Mouse (Mus musculus): ENCODE data around the gene Dab2ip. TPM values are rescaled to one million over a fixed set of nuclear protein-coding genes. Genes with fewer than 3 reads are reported as not detected.

The Dab2ip gene
- polyA plus RNA-seq, 1 experiment from 2014 or later = 33.2 TPM

DNA sequence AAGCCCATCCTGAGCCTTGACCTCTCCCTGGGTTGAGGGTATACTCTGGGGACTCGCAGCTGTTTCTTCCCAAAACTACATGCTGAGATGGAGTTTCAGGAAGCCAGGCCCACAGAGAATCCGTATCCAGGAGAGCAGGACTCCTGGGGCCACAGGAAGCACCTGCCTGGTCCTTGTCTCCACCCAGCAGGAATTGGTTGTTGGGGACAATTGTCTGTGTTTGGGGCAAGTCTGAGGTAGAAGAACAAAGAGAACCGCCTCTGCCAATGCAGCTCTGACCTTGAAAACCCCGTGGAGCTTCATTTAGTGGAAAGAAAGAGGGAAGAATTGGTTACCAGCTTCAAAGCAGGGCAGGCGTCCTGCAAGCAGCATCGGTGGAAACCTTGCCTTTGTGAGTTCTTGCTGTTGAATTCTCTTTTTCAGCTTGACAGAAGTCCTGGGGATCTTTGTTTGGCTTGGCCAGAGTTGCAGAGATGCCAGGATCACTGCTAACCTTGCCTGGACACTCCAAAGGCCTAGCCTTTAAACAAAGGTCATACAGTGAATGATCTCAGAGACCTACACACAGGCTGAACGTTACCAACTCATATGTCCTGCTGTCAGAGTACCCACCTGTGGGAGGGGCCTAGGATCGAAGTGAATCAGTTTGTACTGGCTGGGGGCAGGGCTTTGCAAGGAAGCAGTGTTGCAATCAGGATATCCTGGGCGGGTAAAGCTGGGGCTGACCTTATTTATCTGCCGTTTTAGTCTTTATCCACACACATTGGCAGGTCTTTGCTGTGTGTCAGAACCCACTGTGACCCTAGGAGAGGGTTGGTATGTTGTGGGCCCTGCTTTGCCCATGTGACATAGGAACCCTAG, 122.0 kb downstream of the Dab2ip start:
- H3K4me3 ChIP-seq (ENCODE audit: low read depth, low read length) = no peak overlapping the region
- H3K9ac ChIP-seq (ENCODE audit: low read depth, low read length) = no peak overlapping the region
- no peak overlapping the region; the same call in 1 of the 2 replicates for H3K27ac ChIP-seq (ENCODE audit: low read length)
- no peaks in the 10 kb centered on the region for H3K27me3 ChIP-seq (ENCODE audit: control insufficient read depth, insufficient read depth, low read depth, low read length)
- H3K36me3 ChIP-seq (ENCODE audit: control insufficient read depth, insufficient read depth, low read length) = no peaks in the 10 kb centered on the region
- no peak for ATAC-seq
- 22% methylated on average over 10 of the region's 10 CpGs for WGBS
- H3K4me1 ChIP-seq (ENCODE audit: control insufficient read depth, insufficient read depth, low read length) = peaks cover 73% of the 10 kb centered on the region
- no peak overlapping the region for H3K4me2 ChIP-seq (ENCODE audit: low read length)
- no peaks in the 10 kb centered on the region for H3K9me3 ChIP-seq (replicated peaks; ENCODE audit: control insufficient read depth, low read length, poor library complexity, severe bottlenecking)

DNA sequence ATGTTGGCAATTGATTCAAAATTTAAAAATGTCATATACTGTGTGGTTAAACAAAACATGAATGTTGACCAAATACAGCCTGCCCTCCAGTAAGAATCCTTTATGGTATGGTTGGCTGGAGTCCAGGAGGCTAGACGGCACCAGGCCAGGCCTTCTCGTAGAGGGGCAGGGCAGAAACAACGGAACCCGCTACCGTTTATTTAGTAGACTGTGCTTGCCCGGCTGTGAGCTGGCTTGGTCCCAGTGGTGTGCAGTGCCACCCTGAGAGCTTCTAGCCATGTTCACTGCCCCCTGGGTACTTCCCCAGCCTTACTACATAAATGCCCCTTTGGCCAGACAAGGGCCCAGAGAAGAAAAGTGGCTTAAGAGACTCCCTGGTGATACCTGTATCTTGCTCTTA, 122.8 kb downstream of the Dab2ip start:
- H3K36me3 ChIP-seq (ENCODE audit: control insufficient read depth, insufficient read depth, low read length) = no peaks in the 10 kb centered on the region
- peaks cover 75% of the 10 kb centered on the region for H3K4me1 ChIP-seq (ENCODE audit: control insufficient read depth, insufficient read depth, low read length)
- H3K27ac ChIP-seq (ENCODE audit: low read length) = peak overlapping the region; percentile 18; the same call in 1 of the 2 replicates
- H3K4me3 ChIP-seq (ENCODE audit: low read depth, low read length) = no peak overlapping the region
- no peaks in the 10 kb centered on the region for H3K27me3 ChIP-seq (ENCODE audit: control insufficient read depth, insufficient read depth, low read depth, low read length)
- no peaks in the 10 kb centered on the region for H3K9me3 ChIP-seq (replicated peaks; ENCODE audit: control insufficient read depth, low read length, poor library complexity, severe bottlenecking)
- no peak overlapping the region for H3K4me2 ChIP-seq (ENCODE audit: low read length)
- 0 out of 2 replicates have a peak overlapping the region, but pooled peaks have one; percentile 6 for H3K9ac ChIP-seq (ENCODE audit: low read depth, low read length)
- ATAC-seq = no peak
- WGBS = 51% methylated on average over 6 of the region's 6 CpGs

DNA sequence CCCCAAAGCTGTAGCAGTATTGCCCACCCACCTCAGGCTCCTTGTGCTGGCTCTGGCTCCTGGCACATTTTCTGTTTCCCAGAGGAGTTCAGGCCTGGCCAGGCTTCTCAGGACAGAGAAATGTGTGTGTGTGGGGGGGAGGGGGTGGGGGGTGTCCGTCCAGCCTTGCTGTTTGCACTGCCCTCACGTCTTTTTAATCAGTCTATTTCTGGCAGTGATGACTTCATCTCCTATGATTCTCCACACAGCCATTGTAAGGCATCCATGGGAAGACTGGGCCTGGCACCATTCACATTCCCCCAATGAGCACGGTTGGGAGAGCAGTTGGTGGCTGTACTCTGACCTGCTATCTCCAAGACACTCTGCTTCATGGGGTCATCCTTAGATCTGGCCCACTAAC, 125.9 kb downstream of the Dab2ip start:
- no peaks in the 10 kb centered on the region for H3K27me3 ChIP-seq (ENCODE audit: control insufficient read depth, insufficient read depth, low read depth, low read length)
- 24% methylated on average over 3 of the region's 3 CpGs for WGBS
- H3K4me2 ChIP-seq (ENCODE audit: low read length) = no peak overlapping the region
- H3K27ac ChIP-seq (ENCODE audit: low read length) = no peak overlapping the region; the same call in 1 of the 2 replicates
- H3K9me3 ChIP-seq (replicated peaks; ENCODE audit: control insufficient read depth, low read length, poor library complexity, severe bottlenecking) = no peaks in the 10 kb centered on the region
- no peak overlapping the region for H3K4me3 ChIP-seq (ENCODE audit: low read depth, low read length)
- no peak for ATAC-seq
- peaks cover 56% of the 10 kb centered on the region for H3K4me1 ChIP-seq (ENCODE audit: control insufficient read depth, insufficient read depth, low read length)
- H3K36me3 ChIP-seq (ENCODE audit: control insufficient read depth, insufficient read depth, low read length) = no peaks in the 10 kb centered on the region
- no peak overlapping the region for H3K9ac ChIP-seq (ENCODE audit: low read depth, low read length)

DNA sequence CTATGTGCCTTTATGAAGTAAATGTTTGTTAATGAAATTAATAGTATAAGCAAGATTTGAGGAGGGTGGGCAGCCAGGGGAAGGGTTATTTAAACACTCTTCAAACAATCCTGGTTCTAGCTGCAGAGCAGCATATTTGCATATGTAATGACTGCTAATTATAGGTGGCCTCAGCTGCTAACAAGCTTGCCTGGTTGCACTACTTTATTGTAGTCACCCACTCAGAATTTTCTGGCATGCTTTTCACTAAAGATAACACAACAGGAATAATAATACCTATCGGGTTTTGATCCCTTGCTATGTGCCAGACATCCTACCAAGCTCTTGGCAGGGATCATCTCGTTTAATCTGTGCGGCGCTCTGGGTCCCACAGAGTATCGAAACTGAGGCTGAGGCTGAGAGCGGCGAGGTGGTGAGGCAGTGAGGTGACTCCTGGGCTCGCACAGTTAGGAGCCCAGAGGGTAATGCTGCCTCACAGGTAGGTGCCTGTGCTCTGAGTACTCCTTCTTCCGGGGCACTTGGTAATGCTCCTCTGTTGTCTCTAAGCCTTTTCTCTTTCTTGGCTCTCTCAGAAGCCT, 126.8 kb downstream of the Dab2ip start:
- H3K9me3 ChIP-seq (replicated peaks; ENCODE audit: control insufficient read depth, low read length, poor library complexity, severe bottlenecking) = no peaks in the 10 kb centered on the region
- H3K36me3 ChIP-seq (ENCODE audit: control insufficient read depth, insufficient read depth, low read length) = no peaks in the 10 kb centered on the region
- 28% methylated on average over 9 of the region's 9 CpGs for WGBS
- no peak overlapping the region for H3K4me2 ChIP-seq (ENCODE audit: low read length)
- no peak overlapping the region for H3K9ac ChIP-seq (ENCODE audit: low read depth, low read length)
- H3K4me3 ChIP-seq (ENCODE audit: low read depth, low read length) = no peak overlapping the region
- H3K4me1 ChIP-seq (ENCODE audit: control insufficient read depth, insufficient read depth, low read length) = peaks cover 48% of the 10 kb centered on the region
- H3K27ac ChIP-seq (ENCODE audit: low read length) = no peak overlapping the region; the same call in 1 of the 2 replicates
- ATAC-seq = no peak
- no peaks in the 10 kb centered on the region for H3K27me3 ChIP-seq (ENCODE audit: control insufficient read depth, insufficient read depth, low read depth, low read length)

DNA sequence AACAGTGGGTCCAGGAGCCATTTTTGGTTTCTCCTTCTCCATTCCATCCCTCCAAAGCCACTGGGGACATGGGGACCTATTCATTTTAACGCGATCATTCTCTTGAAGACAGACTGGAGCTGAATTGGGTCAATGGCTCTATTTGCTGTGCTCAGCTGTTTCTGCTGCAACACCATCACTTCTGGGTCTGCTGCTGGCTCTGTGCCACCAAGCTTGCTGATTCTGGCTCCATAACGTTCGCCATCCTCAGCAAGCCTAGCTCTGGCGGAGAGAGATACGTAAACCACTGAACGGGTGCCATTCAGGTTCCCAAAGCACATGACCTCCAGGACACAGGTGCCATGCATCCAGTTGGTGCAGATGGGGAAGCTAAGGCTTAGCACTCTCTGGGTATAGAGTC, 128.0 kb downstream of the Dab2ip start:
- Histone ChIP-seq H3K27me3 (ENCODE audit: control insufficient read depth, insufficient read depth, low read depth, low read length) (no peaks in the 10 kb centered on the region), H3K9ac (ENCODE audit: low read depth, low read length) (no peak overlapping the region), H3K4me3 (ENCODE audit: low read depth, low read length) (no peak overlapping the region), H3K4me1 (ENCODE audit: control insufficient read depth, insufficient read depth, low read length) (peaks cover 48% of the 10 kb centered on the region), H3K36me3 (ENCODE audit: control insufficient read depth, insufficient read depth, low read length) (no peaks in the 10 kb centered on the region), H3K9me3 (replicated peaks; ENCODE audit: control insufficient read depth, low read length, poor library complexity, severe bottlenecking) (no peaks in the 10 kb centered on the region), H3K27ac (ENCODE audit: low read length) (no peak overlapping the region), H3K4me2 (ENCODE audit: low read length) (no peak overlapping the region)
- ATAC-seq = no peak
- WGBS = 72% methylated on average over 7 of the region's 7 CpGs

DNA sequence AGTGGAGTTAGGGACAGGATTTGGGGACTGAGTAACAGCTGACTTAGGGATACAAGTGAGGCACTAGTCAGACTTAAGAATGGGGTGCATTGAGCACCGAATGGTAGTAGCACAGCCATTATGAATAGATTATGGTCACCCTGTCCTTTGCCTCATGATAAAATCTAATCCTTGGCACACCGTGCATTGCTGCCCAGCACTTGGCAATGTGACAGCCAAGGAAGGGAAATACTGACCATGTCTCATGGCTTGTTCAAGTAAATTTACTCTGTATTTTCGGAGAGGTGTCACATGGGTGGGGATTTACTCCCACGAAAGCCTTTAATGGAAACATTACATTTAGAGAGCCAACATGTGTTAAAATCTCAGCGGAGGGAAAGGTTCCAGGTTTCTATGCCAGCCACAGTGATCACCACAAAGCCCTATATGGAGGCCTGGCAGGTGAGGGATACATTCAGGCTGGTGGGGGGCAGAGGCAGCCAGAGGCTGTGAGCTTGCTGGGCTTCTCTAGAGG, 129.5 kb downstream of the Dab2ip start:
- WGBS = 74% methylated on average over 5 of the region's 5 CpGs
- H3K4me1 ChIP-seq (ENCODE audit: control insufficient read depth, insufficient read depth, low read length) = peaks cover 52% of the 10 kb centered on the region
- H3K9me3 ChIP-seq (replicated peaks; ENCODE audit: control insufficient read depth, low read length, poor library complexity, severe bottlenecking) = no peaks in the 10 kb centered on the region
- H3K4me2 ChIP-seq (ENCODE audit: low read length) = no peak overlapping the region
- no peaks in the 10 kb centered on the region for H3K36me3 ChIP-seq (ENCODE audit: control insufficient read depth, insufficient read depth, low read length)
- H3K27ac ChIP-seq (ENCODE audit: low read length) = no peak overlapping the region
- H3K4me3 ChIP-seq (ENCODE audit: low read depth, low read length) = no peak overlapping the region
- no peak overlapping the region for H3K9ac ChIP-seq (ENCODE audit: low read depth, low read length)
- no peaks in the 10 kb centered on the region for H3K27me3 ChIP-seq (ENCODE audit: control insufficient read depth, insufficient read depth, low read depth, low read length)
- ATAC-seq = no peak

DNA sequence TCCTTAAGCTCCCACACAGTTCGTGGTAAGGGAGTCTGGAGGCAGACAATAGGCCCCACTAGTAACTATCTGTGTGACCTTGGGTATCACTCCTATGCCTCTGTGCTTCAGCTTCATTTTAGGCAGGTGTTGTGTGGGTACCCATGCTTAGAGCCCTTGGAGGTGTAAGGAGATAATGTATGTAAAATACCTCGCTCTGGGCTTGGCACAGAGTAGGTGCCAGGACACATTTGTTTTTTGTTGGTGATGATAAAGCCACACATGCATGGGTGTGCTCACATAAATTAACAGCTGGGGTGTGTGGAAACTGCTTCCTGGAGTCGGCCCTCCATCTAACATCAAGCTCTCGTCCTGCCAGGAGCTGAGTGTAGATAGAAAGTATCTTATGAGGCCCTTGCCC, 130.1 kb downstream of the Dab2ip start:
- H3K4me2 ChIP-seq (ENCODE audit: low read length) = no peak overlapping the region
- peaks cover 52% of the 10 kb centered on the region for H3K4me1 ChIP-seq (ENCODE audit: control insufficient read depth, insufficient read depth, low read length)
- no peak overlapping the region for H3K27ac ChIP-seq (ENCODE audit: low read length)
- WGBS = 77% methylated on average over 4 of the region's 4 CpGs
- ATAC-seq = no peak
- H3K9ac ChIP-seq (ENCODE audit: low read depth, low read length) = no peak overlapping the region
- no peaks in the 10 kb centered on the region for H3K36me3 ChIP-seq (ENCODE audit: control insufficient read depth, insufficient read depth, low read length)
- no peaks in the 10 kb centered on the region for H3K9me3 ChIP-seq (replicated peaks; ENCODE audit: control insufficient read depth, low read length, poor library complexity, severe bottlenecking)
- no peaks in the 10 kb centered on the region for H3K27me3 ChIP-seq (ENCODE audit: control insufficient read depth, insufficient read depth, low read depth, low read length)
- H3K4me3 ChIP-seq (ENCODE audit: low read depth, low read length) = no peak overlapping the region

DNA sequence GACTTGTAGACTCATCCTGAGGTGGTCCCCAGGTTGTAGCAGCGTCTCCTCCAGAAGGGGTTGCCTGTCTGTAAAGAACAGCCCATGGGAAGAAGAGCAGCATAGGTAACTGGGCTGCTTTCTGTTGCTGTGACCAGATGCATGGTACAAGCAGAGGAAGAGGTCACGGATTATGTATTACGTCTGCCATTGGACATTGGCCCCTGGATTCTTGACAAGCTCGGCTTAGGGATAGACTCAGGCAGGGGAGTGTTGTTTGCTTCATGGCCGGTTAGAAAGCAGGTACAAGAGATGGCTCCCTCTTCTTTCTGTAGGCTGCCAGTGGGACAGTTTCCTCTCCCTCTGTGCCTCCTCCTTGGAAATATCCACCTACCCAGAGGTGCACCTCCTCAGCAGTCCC, 130.5 kb downstream of the Dab2ip start:
- no peak for ATAC-seq
- 85% methylated on average over 5 of the region's 5 CpGs for WGBS
- peaks cover 52% of the 10 kb centered on the region for H3K4me1 ChIP-seq (ENCODE audit: control insufficient read depth, insufficient read depth, low read length)

DNA sequence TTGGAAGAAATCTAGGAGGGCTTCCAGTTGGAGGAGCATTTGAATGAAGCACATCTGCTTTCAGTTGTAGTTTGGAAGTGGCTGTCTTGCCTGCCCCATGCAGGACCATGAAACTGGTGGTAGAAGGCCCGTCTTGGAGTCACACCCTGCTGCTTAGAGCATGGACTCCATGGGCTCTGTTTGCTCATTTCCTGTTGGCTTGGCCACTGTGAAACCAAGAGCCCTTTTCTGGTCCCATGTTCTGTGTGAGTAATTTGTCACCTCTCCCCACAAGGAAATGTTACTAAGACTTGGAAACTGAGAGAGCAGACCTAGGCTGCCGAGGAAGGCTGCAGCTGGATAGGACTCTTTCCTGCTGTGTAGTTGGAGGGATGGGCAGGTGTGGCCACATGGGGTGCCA, 131.8 kb downstream of the Dab2ip start:
- no peak for ATAC-seq
- WGBS = 77% methylated on average over 2 of the region's 2 CpGs
- no peak overlapping the region for H3K4me3 ChIP-seq (ENCODE audit: low read depth, low read length)
- H3K4me1 ChIP-seq (ENCODE audit: control insufficient read depth, insufficient read depth, low read length) = peaks cover 47% of the 10 kb centered on the region
- no peak overlapping the region for H3K27ac ChIP-seq (ENCODE audit: low read length)
- H3K27me3 ChIP-seq (ENCODE audit: control insufficient read depth, insufficient read depth, low read depth, low read length) = no peaks in the 10 kb centered on the region
- no peaks in the 10 kb centered on the region for H3K36me3 ChIP-seq (ENCODE audit: control insufficient read depth, insufficient read depth, low read length)
- no peaks in the 10 kb centered on the region for H3K9me3 ChIP-seq (replicated peaks; ENCODE audit: control insufficient read depth, low read length, poor library complexity, severe bottlenecking)
- no peak overlapping the region for H3K4me2 ChIP-seq (ENCODE audit: low read length)
- H3K9ac ChIP-seq (ENCODE audit: low read depth, low read length) = no peak overlapping the region

More for the DNA sequence above, 130.5 kb downstream of the Dab2ip start:
- H3K4me2 ChIP-seq (ENCODE audit: low read length) = no peak overlapping the region
- H3K27me3 ChIP-seq (ENCODE audit: control insufficient read depth, insufficient read depth, low read depth, low read length) = no peaks in the 10 kb centered on the region
- H3K9me3 ChIP-seq (replicated peaks; ENCODE audit: control insufficient read depth, low read length, poor library complexity, severe bottlenecking) = no peaks in the 10 kb centered on the region
- no peaks in the 10 kb centered on the region for H3K36me3 ChIP-seq (ENCODE audit: control insufficient read depth, insufficient read depth, low read length)
- no peak overlapping the region for H3K27ac ChIP-seq (ENCODE audit: low read length)
- no peak overlapping the region for H3K4me3 ChIP-seq (ENCODE audit: low read depth, low read length)
- no peak overlapping the region for H3K9ac ChIP-seq (ENCODE audit: low read depth, low read length)
